Mouse (Mus musculus): ENCODE data around the gene Gm21987.

Gm21987 gene

DNA sequence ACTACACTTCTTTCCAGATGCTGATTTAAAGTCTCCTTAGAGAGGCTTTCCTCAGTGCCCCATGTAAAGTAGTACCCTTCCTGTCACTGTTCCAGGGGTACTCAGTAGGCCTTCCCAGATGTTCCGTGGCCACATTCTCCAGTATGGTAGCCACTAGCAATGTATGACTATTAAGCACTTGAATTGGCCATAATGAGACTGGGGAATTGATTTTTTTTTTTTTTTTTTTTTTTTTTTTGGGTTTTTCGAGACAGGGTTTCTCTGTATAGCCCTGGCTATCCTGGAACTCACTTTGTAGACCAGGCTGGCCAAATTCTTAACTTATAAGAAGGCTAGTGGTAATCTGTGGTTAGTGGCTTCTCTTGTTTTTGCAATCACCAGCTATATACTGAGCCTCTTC, 3.0 kb downstream of the Gm21987 start:
- DNase-seq (ENCODE audit: low read depth): no peak

DNA sequence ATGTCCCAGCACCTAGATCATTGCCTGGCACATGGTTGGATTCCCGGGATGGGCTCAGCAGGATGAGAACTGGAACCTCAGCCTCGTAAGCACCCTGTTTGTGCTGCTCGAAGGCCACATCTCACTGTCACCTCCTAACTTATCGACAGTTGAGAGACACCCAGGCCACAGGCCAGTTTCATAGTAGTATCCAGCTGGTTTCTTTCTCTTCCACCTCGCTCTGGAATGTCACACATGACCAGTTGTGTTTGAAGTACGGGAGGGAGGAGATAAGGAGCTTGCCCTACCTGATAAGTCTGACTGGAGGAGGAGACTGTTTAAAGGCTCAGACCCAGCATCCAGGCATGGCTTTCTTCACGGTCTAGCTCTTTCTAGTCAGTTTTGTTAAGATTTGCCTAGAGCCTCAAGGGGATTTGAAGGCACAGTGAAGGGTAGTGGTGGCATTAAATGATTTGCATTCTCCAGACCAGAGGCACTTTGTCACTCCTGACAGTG, 3.6 kb downstream of the Gm21987 start:
- DNase-seq (ENCODE audit: low read depth): no peak

DNA sequence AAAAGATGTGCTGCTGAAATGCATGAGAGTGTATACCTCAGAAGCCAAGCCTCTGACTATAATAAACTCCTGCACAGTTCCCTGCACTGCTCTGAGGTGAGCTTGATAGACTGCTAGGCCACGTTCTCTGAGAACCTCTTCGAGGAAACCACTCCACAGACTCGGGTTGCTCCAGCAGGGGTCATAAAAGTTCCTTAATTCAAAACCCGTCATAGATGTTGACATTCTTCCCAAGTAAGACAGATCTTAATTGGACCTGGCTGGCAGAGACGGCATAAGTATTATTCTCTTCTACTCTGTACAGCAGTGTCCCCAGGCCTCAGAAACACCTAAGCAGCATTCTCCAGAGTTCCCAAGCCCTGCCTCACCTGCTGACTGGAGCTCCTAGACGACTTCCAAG, 4.1 kb downstream of the Gm21987 start:
- no peak for DNase-seq (ENCODE audit: low read depth)

GRCm38 (mm10) chr16:38352031-38352430, 5.2 kb downstream of the Gm21987 start:
- no peak for DNase-seq (ENCODE audit: low read depth)

GRCm38 (mm10) chr16:38352851-38353250, 6.0 kb downstream of the Gm21987 start:
- no peak for DNase-seq (ENCODE audit: low read depth)

GRCm38 (mm10) chr16:38353642-38354041, 6.8 kb downstream of the Gm21987 start:
- DNase-seq (ENCODE audit: low read depth): no peak

GRCm38 (mm10) chr16:38354185-38354913, 7.5 kb downstream of the Gm21987 start:
- no peak for DNase-seq (ENCODE audit: low read depth)

DNA sequence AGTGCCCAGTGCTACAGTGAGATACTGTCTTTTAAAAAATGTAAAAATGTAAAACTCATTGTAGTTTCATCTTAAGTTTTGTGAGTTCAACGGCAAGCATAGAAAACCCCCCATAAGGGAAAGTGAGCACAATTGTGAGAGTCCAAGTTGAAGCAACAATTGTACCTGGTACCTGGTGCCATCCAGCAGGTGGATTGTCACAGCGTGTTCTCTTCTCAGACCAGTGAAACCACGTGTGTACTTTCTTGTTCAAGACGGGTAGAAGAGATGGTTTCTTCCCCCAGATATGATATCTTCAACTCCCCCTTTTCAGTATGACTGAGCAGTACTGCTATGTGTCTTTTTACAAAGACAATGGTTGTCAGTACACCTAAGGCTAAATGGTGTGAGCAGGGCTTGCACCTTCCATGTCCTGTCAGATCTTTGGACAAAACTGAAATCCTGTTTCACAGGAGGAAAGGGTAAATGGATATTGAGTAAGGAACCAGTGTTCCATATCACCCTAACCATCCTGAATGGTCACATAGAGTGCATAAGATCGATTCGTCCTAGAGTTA, 11.5 kb downstream of the Gm21987 start:
- DNase-seq (ENCODE audit: low read depth): no peak

DNA sequence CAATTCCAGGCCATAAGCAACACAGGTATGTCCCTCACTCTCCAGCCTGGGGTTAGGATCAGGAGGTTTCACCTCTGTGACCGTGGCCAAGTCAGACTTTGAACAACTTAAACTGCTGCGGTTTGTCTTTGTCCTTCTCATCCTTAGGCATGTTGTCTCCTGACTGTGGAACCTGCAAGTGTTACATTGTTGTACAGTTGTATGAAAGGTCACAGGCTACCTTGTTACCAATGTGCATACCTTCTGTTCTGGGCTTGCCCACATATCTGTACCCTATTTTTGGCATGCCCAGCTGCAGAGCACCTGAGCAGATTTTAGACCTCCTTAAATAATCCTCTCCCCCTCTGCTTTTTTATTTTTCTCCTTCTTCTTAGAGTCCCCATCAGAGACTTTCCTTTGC, 12.4 kb downstream of the Gm21987 start:
- DNase-seq (ENCODE audit: low read depth): no peak

DNA sequence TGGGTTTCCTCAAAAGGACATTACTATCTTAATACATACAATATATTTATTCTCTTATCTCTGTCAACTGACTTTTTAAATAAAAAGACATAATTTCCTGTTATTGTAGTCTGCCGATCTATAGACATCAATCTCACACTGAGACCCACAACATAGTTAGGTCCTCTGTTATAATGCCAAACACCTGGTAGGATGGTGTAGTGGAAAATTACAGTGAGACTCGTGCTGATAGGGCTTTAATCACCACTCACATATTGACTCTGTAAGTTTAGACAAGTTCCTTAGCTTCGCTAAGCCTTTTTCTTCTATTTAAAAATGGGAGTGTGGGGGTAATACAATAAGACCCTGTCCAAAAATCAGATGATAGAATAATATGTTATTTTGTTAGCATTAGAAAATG, 13.0 kb downstream of the Gm21987 start:
- DNase-seq (ENCODE audit: low read depth): no peak

- DNase-seq (ENCODE audit: low read depth): no peak
Measured at GRCm38 (mm10) chr16:38360317-38360716, 13.5 kb downstream of the Gm21987 start.

GRCm38 (mm10) chr16:38361933-38362332, 15.1 kb downstream of the Gm21987 start, which contains the start of gene Popdc2:
Popdc2 (plus strand) TSS chr16:38362209.
- DNase-seq (ENCODE audit: low read depth): no peak

GRCm38 (mm10) chr16:38362493-38363255, 15.8 kb downstream of the Gm21987 start:
- DNase-seq (ENCODE audit: low read depth): no peak

DNA sequence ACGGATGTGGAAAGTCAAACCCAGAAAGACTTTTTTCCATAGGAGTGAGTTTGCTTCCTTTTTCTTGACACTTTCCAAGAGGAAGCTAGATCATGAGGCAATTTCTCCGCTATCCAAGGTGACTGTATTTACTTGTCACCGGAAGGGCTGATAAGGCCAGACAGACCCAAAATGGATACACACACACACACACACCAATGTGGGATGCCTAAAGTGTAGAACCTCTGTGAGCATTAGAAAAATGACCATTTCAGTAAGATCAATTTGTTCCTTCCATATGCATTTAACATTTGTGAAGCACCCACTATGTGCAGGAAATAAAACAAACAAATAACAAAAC, 16.4 kb downstream of the Gm21987 start:
- DNase-seq (ENCODE audit: low read depth): no peak

DNA sequence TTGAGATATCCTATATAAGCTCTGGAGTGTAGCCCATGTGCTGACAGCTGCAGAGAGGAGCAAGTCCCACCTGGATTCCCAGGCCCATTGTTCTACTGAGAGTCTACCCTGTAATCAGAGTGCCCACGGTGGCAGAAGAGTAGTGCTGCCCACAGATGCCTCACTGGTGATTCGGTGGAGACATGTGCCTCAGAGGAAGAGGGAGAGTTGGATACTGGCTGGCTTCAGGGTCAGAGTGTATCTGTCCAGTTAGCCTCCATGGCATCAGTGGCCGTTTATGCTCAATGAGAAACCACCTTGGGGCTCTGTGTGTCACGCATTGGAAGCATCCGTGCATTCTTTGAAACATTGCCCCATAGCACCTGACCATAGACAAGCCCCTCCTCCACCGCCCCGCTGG, 16.8 kb downstream of the Gm21987 start:
- no peak for DNase-seq (ENCODE audit: low read depth)

DNA sequence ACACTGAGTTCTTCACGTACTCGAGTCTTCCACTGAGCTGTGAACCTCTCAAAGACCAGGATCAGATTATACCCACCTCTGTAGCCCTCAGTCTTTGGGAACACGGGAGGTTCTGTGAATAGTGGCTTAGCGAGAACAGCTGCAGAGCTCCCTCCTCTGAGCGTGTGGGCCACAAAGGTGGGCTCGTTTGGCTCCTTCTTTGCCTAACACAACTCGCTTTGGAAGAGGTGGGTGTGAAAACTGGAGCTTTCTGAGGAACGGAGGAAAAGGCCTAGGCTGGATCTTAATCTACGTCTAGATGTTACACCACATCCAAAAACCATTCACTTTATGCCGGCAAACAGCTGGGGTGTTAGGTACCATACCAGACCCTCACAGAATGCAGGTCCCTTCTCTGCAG, 18.6 kb downstream of the Gm21987 start:
- DNase-seq (ENCODE audit: low read depth): no peak

DNA sequence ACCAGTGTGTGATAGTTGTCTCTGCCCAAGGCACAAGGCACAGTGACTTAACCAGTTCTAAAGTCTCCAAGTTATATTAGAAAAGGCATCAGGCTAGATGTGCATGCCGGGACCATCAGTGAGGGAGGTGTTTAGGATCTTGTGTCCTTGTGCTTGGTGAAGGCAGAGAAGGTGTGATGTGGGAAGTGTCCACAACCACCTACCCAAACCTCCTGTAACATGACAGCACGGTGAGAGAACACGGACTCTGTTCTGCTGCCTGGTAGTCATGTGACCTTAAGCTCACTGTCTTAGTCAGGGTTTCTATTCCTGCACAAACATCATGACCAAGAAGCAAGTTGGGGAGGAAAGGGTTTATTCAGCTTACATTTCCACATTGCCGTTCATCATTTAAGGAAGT, 19.4 kb downstream of the Gm21987 start:
- DNase-seq (ENCODE audit: low read depth): no peak

GRCm38 (mm10) chr16:38368336-38368735, 21.5 kb downstream of the Gm21987 start:
- DNase-seq (ENCODE audit: low read depth): no peak

DNA sequence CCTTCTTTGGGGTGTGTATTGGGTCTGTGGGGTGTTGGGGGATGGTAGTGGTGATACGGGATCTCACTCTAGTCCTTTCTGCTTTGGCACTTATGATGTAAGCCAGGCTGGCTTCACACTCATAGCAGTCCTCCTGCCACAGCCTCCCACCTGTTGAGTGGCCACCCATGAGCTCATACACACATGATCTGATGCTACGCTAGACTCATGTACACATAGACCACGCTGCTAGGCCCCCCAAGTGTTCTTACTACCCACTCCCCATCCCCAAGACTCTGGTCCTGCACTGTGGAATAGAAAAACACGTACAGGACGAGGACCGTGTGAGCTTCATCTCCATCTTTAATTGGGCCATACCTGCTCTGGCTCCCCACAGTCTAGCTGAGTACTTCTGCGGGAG, 22.2 kb downstream of the Gm21987 start:
- DNase-seq (ENCODE audit: low read depth): no peak

- DNase-seq (ENCODE audit: low read depth): no peak
Measured at GRCm38 (mm10) chr16:38369431-38369830, 22.6 kb downstream of the Gm21987 start.

GRCm38 (mm10) chr16:38369992-38370484, 23.2 kb downstream of the Gm21987 start:
- no peak for DNase-seq (ENCODE audit: low read depth)

DNA sequence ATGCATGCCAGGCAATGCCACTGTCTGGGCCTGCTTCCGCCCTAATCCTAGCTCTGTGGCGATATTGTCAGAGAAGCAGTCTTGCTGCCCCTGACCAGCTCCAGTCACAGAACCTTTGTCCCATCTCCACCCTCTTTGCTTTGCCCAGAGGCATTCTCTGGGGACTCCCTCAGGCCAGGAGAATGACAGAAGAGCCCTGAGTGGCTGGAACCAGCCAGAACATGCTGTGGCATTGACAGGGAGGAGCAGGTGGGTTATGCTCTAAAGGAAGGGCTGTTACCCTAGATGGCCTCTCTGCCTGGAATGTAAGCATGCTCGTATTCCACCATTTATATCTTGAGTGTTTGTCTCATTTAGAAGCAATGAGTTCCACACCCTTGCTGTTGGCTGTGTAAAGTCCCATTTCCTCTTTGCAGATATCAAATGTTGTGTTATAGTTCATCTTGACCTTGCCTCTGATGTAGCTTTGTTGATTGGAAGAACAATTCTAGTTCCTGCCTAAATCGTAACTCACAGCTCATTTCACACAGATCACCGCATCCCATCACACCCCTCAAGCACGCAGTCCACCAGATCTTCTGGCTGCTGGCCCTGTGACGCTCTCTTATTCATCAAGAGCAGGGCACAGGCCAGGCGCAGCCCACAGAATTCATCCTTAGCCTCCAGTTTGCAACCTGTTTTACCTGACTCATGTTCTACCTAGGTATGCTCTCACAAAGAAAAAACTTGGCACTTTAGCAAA, 24.0 kb downstream of the Gm21987 start:
- DNase-seq (ENCODE audit: low read depth): no peak
